Mouse (Mus musculus): ENCODE results near the gene Borcs8. TPM values are rescaled to one million over a fixed set of nuclear protein-coding genes. Genes with fewer than 3 reads are reported as not detected.

Borcs8 gene
- polyA plus RNA-seq, 2 experiments, result 25.4 to 27.1 TPM

DNA sequence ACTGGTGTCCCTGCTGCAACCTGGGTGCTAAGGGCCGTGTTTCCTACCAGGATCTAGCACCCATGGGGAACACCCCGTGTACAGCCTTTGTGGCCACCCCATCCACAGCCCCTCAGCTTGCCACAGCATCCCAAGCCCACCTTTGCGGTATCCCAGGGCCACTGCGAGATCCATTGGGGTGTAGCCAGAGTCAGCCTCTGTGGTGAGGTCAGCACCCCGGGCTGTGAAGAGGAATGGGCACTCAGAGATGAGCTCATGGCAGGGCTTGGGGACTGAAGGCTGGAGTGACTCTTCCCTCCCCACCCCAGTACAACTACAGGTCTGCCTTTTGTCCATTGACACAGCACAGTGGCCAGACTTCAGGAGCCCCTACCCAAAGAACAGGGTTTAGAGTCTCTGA is 5.2 kb upstream of the Borcs8 start:
- Histone ChIP-seq H3K4me2 (ENCODE audit: low read depth) (no peak overlapping the region), H3K4me1 (replicated peaks; ENCODE audit: control insufficient read depth in 2 of 2, insufficient read depth in 2 of 2, low read length in 1 of 2) (peaks cover 14 to 26% of the 10 kb centered on the region in 2 experiments), H3K4me3 (ENCODE audit: insufficient read depth in 1 of 2, low read depth in 2 of 2, low read length in 2 of 2) (no peak overlapping the region), H3K27me3 (ENCODE audit: control insufficient read depth, insufficient read depth, low read length) (no peaks in the 10 kb centered on the region), H3K9me3 (ENCODE audit: control insufficient read depth, low read length) (no peaks in the 10 kb centered on the region), H3K9ac (replicated peaks) (no peak overlapping the region), H3K27ac (no peak overlapping the region), H3K36me3 (replicated peaks; ENCODE audit: control insufficient read depth, insufficient read depth, low read depth) (peaks cover 10% of the 10 kb centered on the region)
- TF ChIP-seq CTCF (IDR thresholded peaks at IDR 0.05; ENCODE audit: low read depth) (no peak), EP300 (IDR thresholded peaks at IDR 0.05; ENCODE audit: low read depth) (no peak)
- ATAC-seq (ENCODE audit: insufficient read depth) (no peak), DNase-seq (ENCODE audit: low read depth in 3 of 3, low spot score in 3 of 3) (no peak)
- WGBS (ENCODE audit: insufficient replicate concordance), result 78% methylated on average over 5 of the region's 5 CpGs

DNA sequence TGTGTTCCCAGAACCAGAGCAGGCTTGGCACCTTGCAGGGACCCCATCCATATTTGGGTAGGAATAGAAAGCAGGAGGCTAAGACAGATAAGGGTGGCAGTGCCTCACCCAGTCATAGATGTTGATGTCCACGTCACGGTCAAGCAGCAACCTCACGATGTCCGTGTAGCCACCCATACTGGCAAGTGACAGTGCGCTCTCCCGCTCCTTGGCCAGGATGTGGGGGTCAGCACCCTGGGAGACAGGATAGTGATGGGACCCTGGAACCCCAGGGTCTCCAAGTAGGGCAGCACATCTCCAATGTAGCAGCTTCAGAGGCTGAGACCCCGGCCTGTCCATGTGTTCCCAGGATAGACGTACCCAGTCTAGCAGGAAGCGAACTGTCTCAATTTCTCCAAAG is 4.4 kb upstream of the Borcs8 start:
- no peak overlapping the region for H3K27ac ChIP-seq
- peaks cover 14 to 19% of the 10 kb centered on the region in 2 experiments for H3K4me1 ChIP-seq (replicated peaks; ENCODE audit: control insufficient read depth in 2 of 2, insufficient read depth in 2 of 2, low read length in 1 of 2)
- H3K9me3 ChIP-seq (ENCODE audit: control insufficient read depth, low read length), result no peaks in the 10 kb centered on the region
- no peak for DNase-seq (ENCODE audit: low read depth in 3 of 3, low spot score in 3 of 3)
- peaks cover 10% of the 10 kb centered on the region for H3K36me3 ChIP-seq (replicated peaks; ENCODE audit: control insufficient read depth, insufficient read depth, low read depth)
- no peak overlapping the region for H3K9ac ChIP-seq (replicated peaks)
- H3K4me2 ChIP-seq (ENCODE audit: low read depth), result no peak overlapping the region
- H3K27me3 ChIP-seq (ENCODE audit: control insufficient read depth, insufficient read depth, low read length), result no peaks in the 10 kb centered on the region
- no peak for TF ChIP-seq CTCF (IDR thresholded peaks at IDR 0.05; ENCODE audit: low read depth)
- no peak for TF ChIP-seq EP300 (IDR thresholded peaks at IDR 0.05; ENCODE audit: low read depth)
- no peak overlapping the region for H3K4me3 ChIP-seq (ENCODE audit: insufficient read depth in 1 of 2, low read depth in 2 of 2, low read length in 2 of 2)
- 70% methylated on average over 9 of the region's 9 CpGs for WGBS (ENCODE audit: insufficient replicate concordance)
- no peak for ATAC-seq (ENCODE audit: insufficient read depth)

DNA sequence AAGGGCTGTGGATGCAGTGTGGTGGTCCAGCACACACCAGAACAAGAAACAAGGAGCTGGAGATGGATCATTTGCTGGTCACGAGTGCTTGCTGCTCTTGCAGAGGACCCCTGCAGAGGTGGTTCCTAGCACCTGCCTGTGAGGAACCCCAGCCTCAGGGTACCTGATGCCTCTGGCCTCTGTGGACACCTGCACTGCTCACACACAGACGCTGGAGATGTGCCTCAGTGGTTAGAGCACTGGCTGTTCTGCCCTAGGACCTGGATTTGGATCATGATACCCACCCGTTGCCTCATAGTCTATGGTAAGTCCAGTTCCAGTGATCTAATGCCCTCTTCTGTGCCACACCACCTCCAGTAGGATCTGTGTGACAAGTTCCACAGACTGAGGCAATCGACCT is 2.7 kb upstream of the Borcs8 start:
- no peak overlapping the region for H3K9ac ChIP-seq (replicated peaks)
- peaks cover 14 to 25% of the 10 kb centered on the region in 2 experiments for H3K4me1 ChIP-seq (replicated peaks; ENCODE audit: control insufficient read depth in 2 of 2, insufficient read depth in 2 of 2, low read length in 1 of 2)
- H3K27ac ChIP-seq, result no peak overlapping the region
- H3K27me3 ChIP-seq (ENCODE audit: control insufficient read depth, insufficient read depth, low read length), result no peaks in the 10 kb centered on the region
- ATAC-seq (ENCODE audit: insufficient read depth), result no peak
- DNase-seq (ENCODE audit: low read depth in 3 of 3, low spot score in 3 of 3), result no peak
- H3K36me3 ChIP-seq (replicated peaks; ENCODE audit: control insufficient read depth, insufficient read depth, low read depth), result peaks cover 10% of the 10 kb centered on the region
- 70% methylated on average over 4 of the region's 4 CpGs for WGBS (ENCODE audit: insufficient replicate concordance)
- H3K9me3 ChIP-seq (ENCODE audit: control insufficient read depth, low read length), result no peaks in the 10 kb centered on the region
- no peak overlapping the region for H3K4me2 ChIP-seq (ENCODE audit: low read depth)
- H3K4me3 ChIP-seq (ENCODE audit: insufficient read depth in 1 of 2, low read depth in 2 of 2, low read length in 2 of 2), result no peak overlapping the region
- no peak for TF ChIP-seq CTCF (IDR thresholded peaks at IDR 0.05; ENCODE audit: low read depth)
- no peak for TF ChIP-seq EP300 (IDR thresholded peaks at IDR 0.05; ENCODE audit: low read depth)

DNA sequence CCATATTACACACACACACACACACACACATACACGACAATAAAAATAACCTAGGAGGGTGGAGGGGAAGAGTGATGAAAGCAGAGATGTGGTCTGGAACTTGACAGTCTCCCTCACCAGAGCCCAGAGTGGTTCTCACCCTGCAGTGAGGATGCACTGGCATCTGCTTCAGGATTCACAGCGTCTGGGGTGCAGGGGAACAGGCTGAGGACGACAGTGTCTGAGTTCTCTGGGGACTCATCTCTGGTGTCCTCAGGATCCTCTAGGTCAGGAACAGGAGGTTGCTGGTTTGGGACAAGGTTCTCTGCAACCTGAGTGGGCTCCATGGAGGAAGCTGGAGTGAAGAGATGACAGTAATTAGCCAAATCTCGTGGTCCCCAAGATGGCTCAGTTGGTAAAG is 1.4 kb upstream of the Borcs8 start:
- no peak overlapping the region for H3K27ac ChIP-seq
- ATAC-seq (ENCODE audit: insufficient read depth), result no peak
- H3K4me2 ChIP-seq (ENCODE audit: low read depth), result peak overlapping the region; percentile 81
- H3K4me1 ChIP-seq (replicated peaks; ENCODE audit: control insufficient read depth in 2 of 2, insufficient read depth in 2 of 2, low read length in 1 of 2), result peaks cover 12 to 19% of the 10 kb centered on the region in 2 experiments
- no peaks in the 10 kb centered on the region for H3K27me3 ChIP-seq (ENCODE audit: control insufficient read depth, insufficient read depth, low read length)
- WGBS (ENCODE audit: insufficient replicate concordance), result 63% methylated on average over 4 of the region's 4 CpGs
- TF ChIP-seq EP300 (IDR thresholded peaks at IDR 0.05; ENCODE audit: low read depth) (no peak), CTCF (IDR thresholded peaks at IDR 0.05; ENCODE audit: low read depth) (no peak)
- no peak for DNase-seq (ENCODE audit: low read depth in 3 of 3, low spot score in 3 of 3)
- peak overlapping the region; percentile 87; a peak in 2 of 4 replicates for H3K4me3 ChIP-seq (ENCODE audit: insufficient read depth in 1 of 2, low read depth in 2 of 2, low read length in 2 of 2)
- peaks cover 10% of the 10 kb centered on the region for H3K36me3 ChIP-seq (replicated peaks; ENCODE audit: control insufficient read depth, insufficient read depth, low read depth)
- H3K9ac ChIP-seq (replicated peaks), result peak overlapping the region; percentile 74
- no peaks in the 10 kb centered on the region for H3K9me3 ChIP-seq (ENCODE audit: control insufficient read depth, low read length)

DNA sequence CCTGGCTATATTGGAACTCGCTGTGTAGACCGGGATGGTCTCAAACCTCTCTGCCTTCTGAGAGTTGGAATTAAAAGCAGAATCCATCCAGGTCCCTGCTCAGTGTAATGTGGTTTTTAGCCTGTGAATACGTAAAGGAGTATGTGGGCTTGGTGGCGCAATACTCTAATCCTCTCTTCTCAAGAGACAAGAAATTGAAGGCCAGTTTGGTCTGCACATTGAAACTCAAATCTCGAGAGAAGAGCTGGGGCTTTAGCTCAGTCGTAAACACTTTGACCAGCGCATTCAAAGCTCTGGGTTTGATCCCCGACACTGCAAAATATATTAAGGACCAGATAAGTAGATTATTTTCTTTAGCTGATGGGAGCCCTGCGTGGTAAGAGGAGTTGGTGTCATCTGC is 682 bp downstream of the Borcs8 start:
- ATAC-seq (ENCODE audit: insufficient read depth) (no peak), DNase-seq (ENCODE audit: low read depth in 3 of 3, low spot score in 3 of 3) (no peak)
- Histone ChIP-seq H3K4me3 (ENCODE audit: insufficient read depth in 1 of 2, low read depth in 2 of 2, low read length in 2 of 2) (peak overlapping the region; percentile 87 to 92), H3K9me3 (ENCODE audit: control insufficient read depth, low read length) (no peaks in the 10 kb centered on the region), H3K27ac (peak overlapping the region; percentile 88), H3K9ac (replicated peaks) (peak overlapping the region; percentile 84), H3K4me2 (ENCODE audit: low read depth) (peak overlapping the region; percentile 95), H3K27me3 (ENCODE audit: control insufficient read depth, insufficient read depth, low read length) (no peaks in the 10 kb centered on the region), H3K36me3 (replicated peaks; ENCODE audit: control insufficient read depth, insufficient read depth, low read depth) (peaks cover 3% of the 10 kb centered on the region), H3K4me1 (replicated peaks; ENCODE audit: control insufficient read depth in 2 of 2, insufficient read depth in 2 of 2, low read length in 1 of 2) (peaks cover 12 to 15% of the 10 kb centered on the region in 2 experiments)
- WGBS (ENCODE audit: insufficient replicate concordance), result 5% methylated on average over 9 of the region's 9 CpGs
- no peak for TF ChIP-seq CTCF (IDR thresholded peaks at IDR 0.05; ENCODE audit: low read depth)
- TF ChIP-seq EP300 (IDR thresholded peaks at IDR 0.05; ENCODE audit: low read depth), result no peak; the same call in 1 of the 2 replicates

Data from liver, embryonic 14.5 days (tissue).